Mouse (Mus musculus): ENCODE results near the gene Wdr81. TPM values are rescaled to one million over a fixed set of nuclear protein-coding genes. Genes with fewer than 3 reads are reported as not detected.
"Not testable (repeated sequence)": the region's sequence is repeated elsewhere in the genome, so short reads cannot be mapped to it uniquely, and the experiment has no call there.

Gene Wdr81
- total RNA-seq, 2 experiments from 2014 or later: 17.4 to 18.7 TPM

DNA sequence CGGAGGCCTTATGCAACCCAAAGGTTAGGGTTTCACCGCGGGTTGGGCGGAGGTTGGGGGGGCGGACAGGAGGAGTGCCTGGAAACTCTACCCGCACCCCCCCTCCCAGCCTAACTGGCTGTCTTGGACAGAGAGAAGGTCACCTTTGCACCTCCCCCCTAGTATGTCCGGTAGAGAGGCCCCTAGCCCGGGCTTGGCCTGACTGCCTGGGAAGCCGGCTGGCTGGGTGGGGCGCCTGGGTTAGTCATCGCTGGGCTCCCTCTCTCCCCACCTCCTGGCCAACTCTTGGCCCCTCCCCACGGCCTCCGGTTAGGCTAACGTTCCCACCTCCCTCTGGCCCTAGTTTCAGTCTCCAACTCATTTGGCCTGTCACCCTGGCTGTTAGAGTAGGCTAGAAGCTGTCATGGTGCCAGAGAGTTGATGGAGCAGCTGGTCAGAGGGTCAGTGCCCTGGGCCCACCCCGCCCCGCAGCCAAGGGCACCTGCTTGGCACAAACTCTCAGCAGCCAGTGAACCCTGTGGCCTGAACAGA is 7.8 kb upstream of the Wdr81 start:
- intact Hi-C loops (cut with DNase I): loop anchor here (5.0 kb wide), 1 partner anchor 270 kb away; the partner anchor contains the start of genes Dph1 and Rtn4rl1
- DNase-seq (ENCODE audit: low spot score in 2 of 2): peak in 1 of 2 experiments; percentile 43

DNA sequence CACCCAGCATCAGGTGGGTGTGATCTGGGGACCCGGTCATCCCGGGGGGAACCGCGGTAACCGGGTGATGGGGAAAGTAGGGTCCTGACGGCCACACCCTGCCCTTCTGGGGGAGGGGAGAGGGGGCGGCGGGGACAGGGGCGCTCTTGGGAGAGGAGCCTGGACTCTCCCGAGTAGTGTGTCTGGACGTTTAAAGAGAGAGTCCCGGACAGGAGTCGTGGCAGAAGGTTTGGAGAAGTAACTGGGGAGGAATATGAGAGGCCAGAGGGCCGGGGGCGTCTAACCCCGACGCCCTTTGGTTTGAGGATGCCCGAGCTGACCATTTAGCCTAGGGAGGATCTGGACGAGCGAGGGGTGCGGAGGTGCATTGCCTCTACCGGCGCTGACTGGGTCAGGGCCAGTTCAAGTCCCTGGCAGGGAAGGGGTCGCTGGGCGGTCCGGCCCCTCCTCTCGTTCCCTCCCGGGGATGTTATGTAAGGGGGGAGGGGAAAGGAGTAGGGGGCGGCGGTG is 7.3 kb upstream of the Wdr81 start:
- intact Hi-C loops (cut with DNase I): loop anchor here (2.0 to 5.0 kb wide), 2 partner anchors 269 to 289 kb away; partner anchors contain the start of genes Dph1 and Rtn4rl1
- DNase-seq (ENCODE audit: low spot score in 2 of 2): no peak

DNA sequence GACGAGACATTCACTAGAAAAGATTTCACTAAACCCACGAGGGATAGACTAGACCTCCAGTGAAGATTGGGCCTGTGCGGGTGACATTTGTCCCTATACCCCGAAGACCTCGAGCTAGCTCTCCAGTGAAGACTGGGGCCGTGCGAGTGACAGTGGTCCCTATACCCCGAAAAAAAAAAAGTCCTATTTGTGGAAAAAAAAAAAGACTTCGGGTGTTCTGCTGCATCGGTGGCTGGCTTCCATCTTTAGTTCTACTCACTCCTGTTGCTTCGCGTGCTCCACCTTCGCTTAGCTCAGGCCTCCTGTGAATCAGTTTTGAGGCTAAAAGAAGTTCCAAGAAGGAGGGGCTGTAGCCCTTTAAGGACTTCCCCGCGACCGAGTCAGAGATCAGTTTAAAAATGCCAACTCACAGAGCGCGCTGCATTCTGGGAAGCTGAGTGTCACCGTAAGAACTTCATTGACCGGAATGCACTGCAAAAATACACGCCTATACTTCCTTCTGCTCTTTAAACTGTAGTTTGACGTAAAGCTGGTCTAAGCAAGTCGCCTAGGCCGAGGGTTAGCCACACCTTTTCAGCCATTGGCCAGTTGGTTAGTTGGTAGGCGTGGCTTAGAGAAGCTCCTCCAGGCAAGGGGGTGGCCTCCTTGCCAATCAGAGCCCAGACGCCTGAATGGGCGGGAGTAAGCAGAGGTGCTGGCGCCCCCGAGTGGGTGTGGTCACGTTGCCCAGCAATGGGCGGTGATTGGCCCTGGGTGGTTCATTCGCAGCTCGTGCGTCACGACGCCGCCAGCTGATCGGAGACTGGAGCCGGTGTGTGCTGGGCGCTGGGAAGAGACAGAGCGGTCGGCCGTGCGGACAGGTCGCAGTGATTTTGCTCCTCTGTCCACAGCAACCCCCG is 6.6 kb upstream of the Wdr81 start, which contains the start of gene Tlcd2:
Gene Tlcd2, plus strand, starts transcription at position 872 of the 899 bp plus-strand sequence.
- peak; percentile 99 to 100 for DNase-seq (ENCODE audit: low spot score in 2 of 2)
- intact Hi-C loops (cut with DNase I): loop anchor here (2.0 to 5.0 kb wide), 2 partner anchors 269 to 288 kb away; partner anchors contain the start of genes Dph1 and Rtn4rl1

DNA sequence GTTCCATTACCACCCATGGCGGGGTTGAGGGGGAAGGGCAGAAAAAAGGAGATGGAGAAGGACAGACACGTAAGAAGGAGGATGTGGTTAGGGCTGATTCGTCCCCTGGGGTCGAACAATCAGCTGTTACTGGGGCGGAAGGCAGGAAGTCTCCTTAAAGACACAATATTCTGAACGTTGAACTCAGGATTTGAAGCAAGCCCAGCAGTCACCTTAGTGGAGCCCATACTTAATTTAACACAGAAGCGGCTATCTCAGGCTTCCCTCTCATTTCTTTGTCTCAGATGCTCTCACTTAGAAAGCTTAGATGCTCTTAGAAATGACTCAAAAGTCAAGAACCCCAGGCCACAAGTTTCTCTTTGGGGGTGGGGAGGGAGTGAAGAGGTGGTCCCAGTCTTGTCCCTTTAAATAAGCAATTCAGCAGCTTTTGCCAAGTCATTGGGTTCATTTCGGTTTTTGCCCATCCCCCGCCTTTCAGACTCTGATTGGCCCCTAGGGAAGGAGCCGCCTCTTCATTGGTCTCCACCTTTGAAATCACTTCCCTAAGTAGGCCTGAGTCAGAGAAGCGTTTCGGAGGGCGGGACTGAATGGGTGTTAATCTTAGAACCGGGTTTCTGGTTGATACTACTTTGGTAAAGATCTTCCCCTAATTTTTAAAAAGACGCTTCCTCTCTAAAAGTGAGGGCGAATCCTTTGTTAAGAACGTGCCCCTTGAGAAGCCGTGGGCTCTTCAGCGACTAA is 5.8 kb upstream of the Wdr81 start:
- intact Hi-C loops (cut with DNase I): loop anchor here (2.0 to 5.0 kb wide), 2 partner anchors 268 to 287 kb away; partner anchors contain the start of genes Dph1 and Rtn4rl1
- peak; percentile 90 to 97 for DNase-seq (ENCODE audit: low spot score in 2 of 2)

DNA sequence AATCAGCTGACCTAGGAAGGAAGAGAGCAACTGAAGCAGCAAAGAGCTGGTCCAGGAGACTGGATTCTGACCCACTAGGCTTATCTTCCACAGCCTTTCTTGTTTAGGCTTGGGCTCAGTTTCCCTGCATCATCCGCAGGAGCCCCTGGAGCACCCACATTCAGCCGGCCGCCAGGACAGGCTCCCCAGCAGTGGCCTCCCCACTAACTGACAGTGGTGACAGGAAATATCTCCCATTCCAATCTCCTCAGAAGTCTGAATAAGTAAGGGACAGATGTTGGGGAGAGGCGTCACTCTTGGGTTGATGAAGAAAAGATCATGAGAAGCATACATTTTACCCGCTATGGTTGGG is 5.2 kb upstream of the Wdr81 start:
- no peak for DNase-seq (ENCODE audit: low spot score in 2 of 2)
- intact Hi-C loops (cut with DNase I): loop anchor here (2.0 to 5.0 kb wide), 2 partner anchors 267 to 287 kb away; partner anchors contain the start of genes Dph1 and Rtn4rl1

DNA sequence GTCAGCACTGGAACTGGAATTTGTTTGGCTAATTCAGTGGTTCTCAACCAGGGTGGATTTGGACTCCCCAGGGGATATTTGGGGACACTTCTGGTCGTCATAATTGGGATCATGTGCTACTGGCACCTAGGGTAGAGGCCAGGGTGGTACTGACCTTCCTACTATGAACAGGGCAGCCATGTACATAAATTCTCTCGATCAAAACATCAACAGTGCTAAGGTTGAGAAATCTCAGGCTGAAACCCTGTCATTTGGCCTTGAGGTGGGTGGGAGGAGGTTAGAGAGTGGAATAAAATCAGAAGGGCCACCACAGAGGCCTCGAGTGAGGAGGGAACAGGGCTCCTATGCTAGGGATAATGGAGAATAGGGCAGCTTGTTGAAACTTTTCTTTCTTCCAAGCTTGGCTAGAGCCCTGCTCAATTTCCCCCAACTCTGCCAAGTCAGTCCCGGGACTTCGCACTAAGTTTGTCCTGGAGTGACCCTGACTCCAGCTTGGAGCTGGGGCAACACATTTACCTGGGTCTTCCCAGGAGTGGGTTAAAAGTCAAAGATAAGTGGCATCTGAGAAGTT is 4.7 kb upstream of the Wdr81 start:
- no peak for DNase-seq (ENCODE audit: low spot score in 2 of 2)
- intact Hi-C loops (cut with DNase I): no loop called here

DNA sequence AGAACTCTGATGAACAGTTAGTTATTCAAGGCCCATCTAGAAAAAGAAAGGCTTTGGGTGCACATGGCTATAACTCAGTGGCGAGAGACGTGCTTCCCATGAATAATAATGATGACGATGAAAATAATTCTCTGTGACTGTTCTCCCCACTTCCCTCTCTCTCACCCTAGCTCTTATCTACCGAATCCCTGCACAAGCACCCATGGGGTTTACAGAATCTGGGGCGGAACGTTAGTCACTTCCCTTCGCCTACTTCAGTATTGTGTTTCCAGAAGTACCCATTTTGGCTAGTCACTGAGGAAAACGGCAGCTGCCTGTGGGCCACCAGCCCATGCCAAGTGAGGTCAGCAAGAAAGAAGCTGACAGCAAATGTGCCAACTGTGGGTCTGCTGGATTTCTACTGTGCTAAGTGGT is 4.1 kb upstream of the Wdr81 start:
- intact Hi-C loops (cut with DNase I): no loop called here

DNA sequence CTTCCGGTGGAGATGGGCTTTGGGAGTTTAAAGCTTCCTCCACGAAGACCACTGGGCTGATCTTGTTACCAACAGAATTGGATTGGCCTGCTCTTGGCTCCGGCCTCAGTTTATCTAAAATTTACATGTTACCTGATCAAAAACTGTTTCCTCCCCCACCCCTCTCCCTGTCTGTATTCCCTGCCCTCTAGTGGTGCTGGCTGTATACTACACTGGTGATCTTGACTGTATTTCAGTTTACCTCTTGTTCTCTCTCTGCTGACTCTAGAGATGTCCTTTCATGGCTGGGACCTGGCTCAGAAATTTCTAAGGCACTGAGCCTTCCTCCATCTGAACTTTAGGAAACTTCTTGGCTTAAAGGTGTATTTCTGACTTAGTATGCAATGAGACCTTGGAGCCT is 3.7 kb upstream of the Wdr81 start:
- intact Hi-C loops (cut with DNase I): no loop called here
- DNase-seq (ENCODE audit: low spot score in 2 of 2): no peak

More for the DNA sequence above, 4.1 kb upstream of the Wdr81 start:
- DNase-seq (ENCODE audit: low spot score in 2 of 2): peak in 1 of 2 experiments; percentile 57

DNA sequence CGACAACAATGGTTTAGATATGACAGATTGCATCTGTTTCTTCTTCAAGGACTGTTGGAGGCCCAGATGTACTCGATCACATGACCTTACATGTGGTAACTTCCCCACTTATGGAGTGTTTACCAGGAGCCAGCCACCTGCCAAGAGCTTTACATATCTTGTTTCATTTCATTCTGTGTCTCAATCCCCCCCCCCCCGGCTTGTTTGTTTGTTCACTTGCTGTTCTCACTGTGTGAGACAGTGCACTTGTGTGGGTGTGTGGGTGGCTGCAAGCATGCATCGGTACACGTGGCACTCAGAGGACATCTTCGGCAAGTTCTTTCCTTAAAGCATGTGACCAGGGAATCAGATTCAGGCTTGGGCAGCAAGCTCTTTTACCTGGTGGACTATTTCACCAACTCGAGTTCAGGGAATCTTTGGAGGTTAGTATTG is 1.9 kb upstream of the Wdr81 start:
- DNase-seq (ENCODE audit: low spot score in 2 of 2): no peak
- intact Hi-C loops (cut with DNase I): no loop called here

DNA sequence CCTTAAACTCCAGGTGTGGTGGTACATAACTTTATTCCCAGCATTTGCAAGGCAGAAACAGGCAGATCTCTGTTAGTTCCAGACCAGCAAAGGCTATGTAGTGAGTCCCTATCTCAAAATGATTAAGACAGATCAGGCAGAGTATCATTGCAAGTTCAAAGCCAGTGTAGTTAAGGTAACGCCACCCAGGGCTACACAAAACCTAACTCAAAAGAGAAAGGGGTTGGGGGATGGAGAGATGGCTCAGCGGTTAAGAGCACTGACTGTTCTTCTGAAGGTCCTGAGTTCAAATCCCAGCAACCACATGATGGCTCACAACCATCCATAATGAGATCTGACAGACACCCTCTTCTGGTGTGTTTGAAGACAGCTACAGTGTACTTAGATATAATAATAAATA is 1.5 kb upstream of the Wdr81 start:
- DNase-seq (ENCODE audit: low spot score in 2 of 2); intact Hi-C loops (cut with DNase I): not testable (repeated sequence)

DNA sequence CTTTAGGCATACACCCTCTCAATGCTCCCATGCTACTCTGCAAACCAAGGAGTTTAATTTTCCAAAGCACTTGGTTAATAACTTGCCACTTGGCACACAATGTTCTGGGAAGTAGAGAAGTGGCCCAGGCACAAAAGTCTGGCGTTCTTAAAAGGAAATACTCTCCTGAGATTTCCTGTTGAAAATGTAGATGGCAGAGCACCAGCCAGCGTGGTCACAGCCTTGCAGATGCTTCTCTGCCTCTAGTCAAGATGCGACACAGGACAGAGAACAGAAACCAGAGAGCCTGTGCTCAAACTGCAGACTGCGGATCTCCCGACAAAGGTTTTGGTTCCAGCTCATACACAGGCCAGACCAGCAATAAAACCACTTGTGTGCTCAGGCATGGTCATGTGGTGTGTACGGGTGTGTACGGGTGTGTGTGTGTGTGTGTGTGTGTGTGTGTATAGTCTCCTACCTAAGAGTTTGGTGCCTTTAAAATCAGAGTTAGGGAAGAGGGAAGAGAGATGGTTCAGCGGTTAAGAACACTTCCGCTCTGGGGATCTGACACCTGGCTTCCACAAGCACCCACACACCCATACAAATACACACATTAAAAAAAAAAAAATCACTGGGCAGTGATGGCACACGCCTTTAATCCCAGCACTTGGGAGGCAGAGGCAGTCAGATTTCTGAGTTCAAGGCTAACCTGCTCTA is 672 bp upstream of the Wdr81 start:
- intact Hi-C loops (cut with DNase I): no loop called here

DNA sequence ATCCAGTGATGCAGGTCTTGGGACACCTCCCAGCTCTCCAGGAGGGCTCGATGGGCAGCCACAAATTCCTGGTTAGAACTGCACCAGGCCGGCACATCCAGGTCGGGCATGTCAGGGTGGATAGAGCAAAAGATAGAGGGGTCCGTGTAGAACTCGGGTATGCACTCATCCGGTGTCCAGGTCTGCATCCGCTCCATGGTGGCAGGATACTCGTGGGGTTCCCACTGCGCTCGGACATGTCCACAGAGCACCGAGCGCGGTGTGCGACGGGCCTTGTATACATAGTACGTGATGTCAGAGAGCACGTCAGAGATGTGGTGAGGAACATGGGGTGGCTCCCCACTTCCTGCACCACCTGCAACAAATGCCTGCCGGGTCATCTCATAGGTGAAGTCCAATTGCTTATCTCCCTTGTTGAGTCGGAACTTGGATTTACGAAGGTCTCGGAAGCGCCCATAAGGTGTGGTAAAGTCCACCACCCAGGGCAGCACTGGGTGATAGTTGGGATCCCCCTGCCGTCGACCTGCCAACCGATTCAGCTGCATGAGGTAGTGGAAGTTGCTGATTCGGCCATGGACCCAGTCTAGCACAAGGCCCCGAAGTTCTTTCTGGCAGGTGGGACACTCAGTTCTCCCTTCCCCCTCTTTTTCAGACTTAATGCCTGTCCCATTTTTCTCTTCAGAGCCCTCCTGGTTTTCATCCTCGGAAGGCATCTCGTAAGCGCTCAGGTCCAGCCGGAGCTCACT is 1.5 kb downstream of the Wdr81 start:
- DNase-seq (ENCODE audit: low spot score in 2 of 2): no peak
- intact Hi-C loops (cut with DNase I): loop anchor here (5.0 kb wide), 1 partner anchor 41 kb away; no protein-coding TSS in a partner anchor

More for the DNA sequence above, 672 bp upstream of the Wdr81 start:
- no peak for DNase-seq (ENCODE audit: low spot score in 2 of 2)

DNA sequence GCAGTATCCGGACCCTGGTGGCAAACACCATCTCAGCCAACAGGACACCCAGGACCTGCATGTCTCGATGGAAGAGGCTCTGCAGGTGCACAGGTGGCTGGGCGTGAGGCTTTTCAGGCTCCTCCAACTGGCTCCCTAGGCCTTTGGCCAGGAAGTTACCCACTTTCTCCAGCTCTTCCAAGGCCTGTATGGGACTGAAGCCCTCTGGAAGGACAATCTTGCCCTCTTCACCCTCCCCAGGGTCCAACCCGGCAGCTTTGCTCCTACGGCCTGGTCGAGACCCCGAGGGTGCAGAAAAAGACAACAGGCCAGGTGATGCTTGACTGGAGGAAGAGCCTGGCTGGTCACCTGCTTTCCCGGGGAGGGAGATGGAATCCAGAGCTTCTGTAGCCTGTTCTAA is 2.4 kb downstream of the Wdr81 start:
- intact Hi-C loops (cut with DNase I): loop anchor here (5.0 kb wide), 1 partner anchor 40 kb away; no protein-coding TSS in a partner anchor
- no peak for DNase-seq (ENCODE audit: low spot score in 2 of 2)

DNA sequence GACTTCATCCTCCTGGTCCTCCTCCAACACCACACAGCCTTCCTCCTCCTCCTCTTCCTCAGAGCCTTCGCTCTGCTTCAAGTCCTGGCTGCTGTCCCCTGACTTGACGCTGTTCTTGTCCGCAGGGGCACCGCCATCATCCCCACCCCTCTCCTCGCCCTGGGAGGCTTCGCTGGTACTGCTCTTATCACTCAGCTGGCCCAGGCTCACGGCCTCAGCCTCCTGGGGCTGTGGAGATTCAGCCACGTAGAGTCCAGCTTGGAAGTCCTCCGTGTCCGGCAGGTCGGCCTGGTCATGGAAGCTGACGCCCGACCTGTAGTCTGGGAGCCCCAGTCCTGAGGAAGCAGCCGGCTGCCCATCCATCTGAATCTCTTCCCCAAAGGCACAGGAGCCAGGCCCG is 3.6 kb downstream of the Wdr81 start:
- no peak for DNase-seq (ENCODE audit: low spot score in 2 of 2)
- intact Hi-C loops (cut with DNase I): loop anchor here (5.0 kb wide), 1 partner anchor 39 kb away; no protein-coding TSS in a partner anchor

DNA sequence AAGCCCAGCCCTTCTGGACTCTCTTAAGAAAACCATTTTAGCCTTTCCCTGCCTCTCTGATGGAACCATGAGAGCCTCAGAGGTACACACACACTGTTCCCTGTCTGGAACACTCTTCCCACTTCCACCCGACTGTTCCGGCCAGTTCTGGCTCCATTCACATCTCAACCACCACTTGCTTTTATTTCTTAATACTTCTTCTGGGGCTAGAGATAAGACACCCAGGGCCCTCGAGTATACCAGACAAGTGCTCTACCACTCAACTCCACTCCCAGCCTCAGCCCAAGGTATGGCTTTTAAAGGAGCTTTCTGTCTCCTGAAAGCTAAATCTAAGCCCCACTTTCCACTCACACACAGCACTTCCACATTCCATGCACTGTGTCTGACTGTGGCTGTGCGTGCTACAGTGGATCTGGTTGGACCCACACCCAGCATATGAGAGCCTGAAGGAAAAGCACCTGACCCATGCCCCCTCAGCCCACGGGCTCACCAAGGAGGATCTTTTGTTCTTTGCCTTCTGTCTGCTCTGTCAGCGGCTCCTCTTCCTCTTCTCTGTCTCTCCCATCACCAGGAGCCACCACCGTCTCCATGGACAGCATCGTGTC is 4.1 kb downstream of the Wdr81 start:
- intact Hi-C loops (cut with DNase I): loop anchor here (5.0 kb wide), 1 partner anchor 38 kb away; no protein-coding TSS in a partner anchor

DNA sequence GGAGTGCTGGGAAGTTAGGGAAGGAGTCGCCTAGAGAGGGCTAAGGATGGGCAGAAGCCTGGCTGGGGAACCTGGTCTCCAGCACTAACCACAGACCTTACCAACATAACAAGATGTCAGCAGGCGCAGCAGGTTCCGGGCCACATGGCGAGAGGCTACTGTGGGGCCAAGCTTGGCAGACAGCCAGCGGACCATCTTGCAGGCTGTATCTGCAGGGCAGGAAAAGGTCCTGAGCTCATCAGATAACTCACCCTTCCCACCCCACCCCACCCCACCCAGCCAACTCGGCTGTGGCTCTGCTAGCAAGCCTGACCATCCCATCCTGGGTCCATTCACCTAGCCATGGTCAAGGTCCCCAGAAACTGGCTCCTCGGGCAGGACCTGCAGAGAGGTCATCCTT is 4.8 kb downstream of the Wdr81 start:
- DNase-seq (ENCODE audit: low spot score in 2 of 2): no peak
- intact Hi-C loops (cut with DNase I): loop anchor here (5.0 kb wide), 1 partner anchor 37 kb away; no protein-coding TSS in a partner anchor

More for the DNA sequence above, 4.1 kb downstream of the Wdr81 start:
- no peak for DNase-seq (ENCODE audit: low spot score in 2 of 2)

DNA sequence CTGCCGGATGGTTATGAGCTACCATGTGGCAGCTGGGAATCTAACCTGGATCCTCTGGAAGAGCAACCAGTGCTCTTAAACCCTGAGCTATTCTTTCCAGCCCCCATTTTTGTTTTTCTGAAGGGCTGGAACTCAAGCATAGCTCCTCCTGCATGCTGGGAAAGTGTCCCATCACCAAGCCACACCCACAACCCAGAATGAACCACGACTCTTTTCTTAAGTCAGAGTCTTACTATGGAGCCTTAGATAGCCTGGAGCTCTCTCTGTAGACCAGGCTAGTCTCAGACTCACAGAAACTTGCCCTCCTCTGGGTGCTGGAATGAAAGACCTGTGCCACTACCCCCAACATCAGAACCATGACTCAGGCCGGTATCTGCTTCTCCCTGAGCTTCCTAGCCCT is 5.9 kb downstream of the Wdr81 start:
- intact Hi-C loops (cut with DNase I): no loop called here
- DNase-seq (ENCODE audit: low spot score in 2 of 2): no peak
